Mouse (Mus musculus) stomach, postnatal 0 days (tissue): Measurements from ENCODE around the gene Nsun7.

ENCODE experiments used
- CTCF ChIP-seq: IDR thresholded peaks from 2 replicates; pipeline ENCODE4 v1.5.1; 2016; ENCODE audit warnings: antibody characterized with exemption, low read depth, mild to moderate bottlenecking, moderate library complexity
- EP300 ChIP-seq: optimal IDR thresholded peaks from 2 replicates; pipeline ENCODE3; 2016; ENCODE audit warnings: antibody characterized with exemption

DNA sequence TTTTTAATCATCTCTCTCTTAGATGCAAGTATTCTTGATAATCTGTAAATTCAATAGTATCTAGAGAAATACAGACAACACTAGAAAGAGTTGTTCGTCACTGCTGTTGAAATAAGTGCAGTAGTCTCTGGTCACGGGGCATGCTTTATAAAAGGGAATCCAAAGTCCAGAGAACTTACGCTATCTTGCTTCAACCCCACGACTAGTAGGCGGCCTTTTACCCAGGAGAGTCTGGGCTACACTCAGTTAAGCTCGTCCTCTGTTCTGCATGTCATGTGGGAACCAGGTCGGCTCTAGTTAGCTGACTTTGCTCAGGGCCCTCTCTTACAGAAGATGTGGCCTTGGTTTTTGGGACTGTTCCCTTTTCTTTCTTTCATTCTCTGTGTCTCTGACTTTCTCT is 69.1 kb downstream of the Nsun7 start:
- TF ChIP-seq EP300: no peak
- TF ChIP-seq CTCF: no peak
